In the genomic region with DNA sequence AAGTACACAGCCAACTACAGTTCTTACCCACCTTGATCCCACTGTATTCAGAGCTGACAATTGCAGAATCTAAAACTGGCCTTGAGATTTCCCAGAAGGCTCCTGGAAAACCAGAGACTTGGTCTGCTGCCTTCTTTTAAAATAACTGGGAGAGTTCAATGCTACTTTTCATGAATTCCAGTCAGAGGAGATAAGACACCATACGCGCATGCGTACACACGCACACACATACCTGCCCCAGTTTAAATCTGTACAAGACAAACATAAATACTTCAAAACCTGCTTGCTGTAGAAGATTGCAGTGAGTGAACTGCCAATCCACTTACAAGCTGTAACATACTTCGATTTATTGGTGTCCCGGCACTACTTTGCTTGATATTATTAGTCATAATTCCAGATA, we compare ENCODE assay signal across 24 mouse cellular contexts. TPM values are rescaled to one million over a fixed set of nuclear protein-coding genes. Genes with fewer than 3 reads are reported as not detected.
DNase-seq lines count a peak whose midpoint lies in the region; ATAC-seq and TF ChIP-seq lines count a peak whose summit lies in the region.
"Had no signal": no experiment of that assay in that cellular context is flagged by ENCODE, and none has a peak within 500 bp of the region (broad histone marks: within the 10 kb centered on the region; RNA-seq: fewer than 3 reads in every experiment).

No protein-coding gene starts in this region.

- no peaks in the 10 kb centered on the region for H3K27me3 ChIP-seq in heart, embryonic 13.5 days (replicated peaks)
- no peaks in the 10 kb centered on the region for H3K27me3 ChIP-seq in heart, embryonic 11.5 days (ENCODE audit: control insufficient read depth, insufficient read depth, low read length)
- H3K27me3 ChIP-seq in heart, embryonic 16.5 days (ENCODE audit: control insufficient read depth, insufficient read depth, low read length): no peaks in the 10 kb centered on the region
- H3K27me3 ChIP-seq in stomach, embryonic 15.5 days (replicated peaks): no peaks in the 10 kb centered on the region
- no peaks in the 10 kb centered on the region for H3K27me3 ChIP-seq in stomach, postnatal 0 days (ENCODE audit: control insufficient read depth, insufficient read depth, low read length)
- H3K27me3 ChIP-seq: embryonic facial prominence, embryonic 13.5 days; embryonic facial prominence, embryonic 15.5 days; forebrain, embryonic 12.5 days had no signal

- H3K4me2 ChIP-seq in heart, embryonic 13.5 days: no peak overlapping the region
- H3K4me2 ChIP-seq in heart, embryonic 11.5 days: no peak overlapping the region
- no peak overlapping the region for H3K4me2 ChIP-seq in heart, embryonic 16.5 days (ENCODE audit: low read depth, low read length)
- no peak overlapping the region for H3K4me2 ChIP-seq in stomach, embryonic 15.5 days
- H3K4me2 ChIP-seq in stomach, postnatal 0 days (replicated peaks; ENCODE audit: low read depth): no peak overlapping the region
- H3K4me2 ChIP-seq: embryonic facial prominence, embryonic 13.5 days; embryonic facial prominence, embryonic 15.5 days; forebrain, embryonic 12.5 days had no signal

- H3K9me3 ChIP-seq in heart, embryonic 13.5 days: no peaks in the 10 kb centered on the region
- no peaks in the 10 kb centered on the region for H3K9me3 ChIP-seq in heart, embryonic 11.5 days (replicated peaks; ENCODE audit: control insufficient read depth, low read length)
- no peaks in the 10 kb centered on the region for H3K9me3 ChIP-seq in heart, embryonic 16.5 days (replicated peaks; ENCODE audit: control insufficient read depth, low read length)
- H3K9me3 ChIP-seq in stomach, embryonic 15.5 days: no peaks in the 10 kb centered on the region
- H3K9me3 ChIP-seq in stomach, postnatal 0 days (ENCODE audit: control insufficient read depth, low read length): no peaks in the 10 kb centered on the region
- H3K9me3 ChIP-seq: embryonic facial prominence, embryonic 13.5 days; embryonic facial prominence, embryonic 15.5 days; forebrain, embryonic 10.5 days; forebrain, embryonic 12.5 days had no signal

- no peak for DNase-seq in heart, postnatal 14 days
- DNase-seq in stomach, postnatal 0 days (ENCODE audit: low spot score): peak; percentile 55
- no peak for DNase-seq in layer of hippocampus, adult 11-12 months (ENCODE audit: low spot score)
- DNase-seq in gastrocnemius, adult 8-10 months (ENCODE audit: low spot score in 2 of 2): no peak
- DNase-seq: adrenal gland, adult 2 months; adrenal gland, postnatal 10 days; adrenal gland, postnatal 25 days; cerebellum, adult 11 months; cerebellum, adult 18-20 months; cerebellum, adult 8-10 months; cerebellum, adult 9-11 months; cerebellum, postnatal 14 days; cerebellum, postnatal 36 days; embryo, embryonic 11 days had no signal

- ATAC-seq in heart, embryonic 13.5 days (ENCODE audit: extremely low read depth, insufficient number of reproducible peaks, low FRiP score, low TSS enrichment): no peak
- ATAC-seq in heart, embryonic 11.5 days (replicated peaks; ENCODE audit: insufficient number of reproducible peaks, low FRiP score, low TSS enrichment): no peak
- no peak for ATAC-seq in heart, embryonic 16.5 days (replicated peaks; ENCODE audit: extremely low read depth, insufficient read depth, low FRiP score)
- ATAC-seq in stomach, embryonic 15.5 days (ENCODE audit: insufficient read depth, low FRiP score, low read depth): no peak
- ATAC-seq in stomach, postnatal 0 days (ENCODE audit: low FRiP score, low TSS enrichment): 0 out of 2 replicates have a peak, but pooled peaks have one; percentile 15
- ATAC-seq: forebrain, embryonic 14.5 days had no signal

- H3K36me3 ChIP-seq in heart, embryonic 13.5 days: no peaks in the 10 kb centered on the region
- no peaks in the 10 kb centered on the region for H3K36me3 ChIP-seq in heart, embryonic 11.5 days (ENCODE audit: control insufficient read depth, insufficient read depth, low read length)
- no peaks in the 10 kb centered on the region for H3K36me3 ChIP-seq in heart, embryonic 16.5 days (ENCODE audit: control insufficient read depth, insufficient read depth)
- H3K36me3 ChIP-seq in stomach, embryonic 15.5 days: no peaks in the 10 kb centered on the region
- no peaks in the 10 kb centered on the region for H3K36me3 ChIP-seq in stomach, postnatal 0 days (ENCODE audit: control insufficient read depth, insufficient read depth, low read length)
- H3K36me3 ChIP-seq: embryonic facial prominence, embryonic 13.5 days; embryonic facial prominence, embryonic 15.5 days; forebrain, embryonic 10.5 days; forebrain, embryonic 12.5 days had no signal

- TF ChIP-seq EP300 in stomach, postnatal 0 days (optimal IDR thresholded peaks at IDR 0.05): no peak

- peaks cover 49% of the 10 kb centered on the region for H3K4me1 ChIP-seq in heart, embryonic 13.5 days
- peaks cover 13% of the 10 kb centered on the region for H3K4me1 ChIP-seq in heart, embryonic 11.5 days (ENCODE audit: control insufficient read depth, insufficient read depth, low read length)
- H3K4me1 ChIP-seq in heart, embryonic 16.5 days (ENCODE audit: control insufficient read depth, insufficient read depth, low read length): peaks cover 33% of the 10 kb centered on the region
- peaks cover 14% of the 10 kb centered on the region; the same call in 1 of the 2 replicates for H3K4me1 ChIP-seq in stomach, embryonic 15.5 days
- H3K4me1 ChIP-seq in stomach, postnatal 0 days (replicated peaks; ENCODE audit: control insufficient read depth, insufficient read depth): peaks cover 11% of the 10 kb centered on the region; the same call in 1 of the 2 replicates

- H3K4me3 ChIP-seq in heart, embryonic 13.5 days: no peak overlapping the region
- H3K4me3 ChIP-seq in heart, embryonic 11.5 days (ENCODE audit: low read depth, low read length): no peak overlapping the region
- no peak overlapping the region for H3K4me3 ChIP-seq in heart, embryonic 16.5 days (ENCODE audit: low read length)
- no peak overlapping the region for H3K4me3 ChIP-seq in stomach, embryonic 15.5 days (replicated peaks)
- no peak overlapping the region for H3K4me3 ChIP-seq in stomach, postnatal 0 days (ENCODE audit: low read depth, low read length)
- H3K4me3 ChIP-seq: embryonic facial prominence, embryonic 13.5 days; embryonic facial prominence, embryonic 15.5 days; erythroblast, embryonic 14.5 days; forebrain, embryonic 10.5 days; forebrain, embryonic 12.5 days had no signal

- 63% methylated on average over 6 of the region's 6 CpGs for WGBS in heart, embryonic 13.5 days
- WGBS in heart, embryonic 11.5 days (ENCODE audit: insufficient replicate concordance): 78% methylated on average over 6 of the region's 6 CpGs
- 62% methylated on average over 6 of the region's 6 CpGs for WGBS in heart, embryonic 16.5 days
- WGBS in stomach, embryonic 15.5 days: 67% methylated on average over 6 of the region's 6 CpGs
- WGBS in stomach, postnatal 0 days: 45% methylated on average over 6 of the region's 6 CpGs

- no peak for TF ChIP-seq CTCF in stomach, postnatal 0 days (IDR thresholded peaks at IDR 0.05; ENCODE audit: low read depth)

- H3K27ac ChIP-seq in heart, embryonic 13.5 days (replicated peaks): peak overlapping the region; percentile 46; the same call in 1 of the 2 replicates
- no peak overlapping the region for H3K27ac ChIP-seq in heart, embryonic 11.5 days (ENCODE audit: low read depth, low read length)
- H3K27ac ChIP-seq in heart, embryonic 16.5 days (ENCODE audit: low read length): peak overlapping the region; percentile 38
- H3K27ac ChIP-seq in stomach, embryonic 15.5 days: peak overlapping the region; percentile 18
- H3K27ac ChIP-seq in stomach, postnatal 0 days (replicated peaks): peak overlapping the region; percentile 49; the same call in 1 of the 2 replicates
- H3K27ac ChIP-seq: embryonic facial prominence, embryonic 13.5 days; embryonic facial prominence, embryonic 15.5 days; forebrain, embryonic 10.5 days; forebrain, embryonic 12.5 days had no signal

- H3K9ac ChIP-seq in heart, embryonic 13.5 days: no peak overlapping the region
- no peak overlapping the region for H3K9ac ChIP-seq in heart, embryonic 11.5 days (ENCODE audit: low read depth, low read length)
- H3K9ac ChIP-seq in heart, embryonic 16.5 days (ENCODE audit: low read length): no peak overlapping the region
- no peak overlapping the region for H3K9ac ChIP-seq in stomach, embryonic 15.5 days
- H3K9ac ChIP-seq in stomach, postnatal 0 days (ENCODE audit: low read length): no peak overlapping the region
- H3K9ac ChIP-seq: embryonic facial prominence, embryonic 13.5 days; embryonic facial prominence, embryonic 15.5 days; forebrain, embryonic 12.5 days had no signal

- intact Hi-C loops in heart, postnatal 14 days (cut with DNase I): loop anchor here (2.0 to 5.0 kb wide), 2 partner anchors 37 to 62 kb away; no protein-coding TSS in a partner anchor

RNA-seq across cellular contexts. Expression of gene Map3k4, which starts 13.9 kb away (rescaled TPM):
- polyA plus RNA-seq in heart, embryonic 13.5 days (2015; fragmentation: Nextera tagmentation; extraction: Ambion mirVana): 31.8 and 34.4 TPM in 2 replicates
- polyA plus RNA-seq in heart, embryonic 11.5 days (2014; fragmentation: Nextera tagmentation; extraction: Ambion mirVana): 29.2 and 39.5 TPM in 2 replicates
- polyA plus RNA-seq in heart, embryonic 16.5 days (2015; fragmentation: Nextera tagmentation; extraction: Ambion mirVana): 28.1 and 33.4 TPM in 2 replicates
- 10 to 100 TPM; 36.5 to 37.5 TPM for total RNA-seq in heart, postnatal 14 days (2021)
- polyA plus RNA-seq in stomach, embryonic 15.5 days (2015; fragmentation: Nextera tagmentation; extraction: Ambion mirVana): 55.9 and 56.3 TPM in 2 replicates
- polyA plus RNA-seq in stomach, postnatal 0 days (2015; fragmentation: Nextera tagmentation; extraction: Ambion mirVana): 25.8 and 35.6 TPM in 2 replicates
- total RNA-seq in gastrocnemius, adult 8-10 months (2022): 10 to 100 TPM; 32.4 to 41.9 (median 36.2) TPM
